Mouse (Mus musculus): ENCODE data around the gene Colgalt2. TPM values are rescaled to one million over a fixed set of nuclear protein-coding genes. Genes with fewer than 3 reads are reported as not detected.

Colgalt2 gene
- polyA plus RNA-seq, 1 experiment from 2014 or later: 0.37 TPM

GRCm38 (mm10) chr1:152492258-152492657 is 92.6 kb downstream of the Colgalt2 start:
- no peaks in the 10 kb centered on the region for H3K36me3 ChIP-seq (ENCODE audit: control insufficient read depth, insufficient read depth)
- no peak overlapping the region for H3K9ac ChIP-seq (ENCODE audit: low read depth, low read length)
- H3K9me3 ChIP-seq (replicated peaks; ENCODE audit: control insufficient read depth, low read length): no peaks in the 10 kb centered on the region
- H3K4me1 ChIP-seq (ENCODE audit: control insufficient read depth, low read depth, low read length): no peaks in the 10 kb centered on the region
- H3K4me3 ChIP-seq (ENCODE audit: low read depth, low read length): no peak overlapping the region
- H3K27me3 ChIP-seq (ENCODE audit: control insufficient read depth, insufficient read depth, low read depth, low read length): no peaks in the 10 kb centered on the region
- no peak for ATAC-seq (ENCODE audit: low read depth)
- H3K27ac ChIP-seq (ENCODE audit: low read length): no peak overlapping the region
- H3K4me2 ChIP-seq (ENCODE audit: low read depth, low read length): no peak overlapping the region
- 68% methylated on average over 1 of the region's 1 CpGs for WGBS (ENCODE audit: insufficient replicate concordance)

- no peak for ATAC-seq (ENCODE audit: low read depth)
- no peak overlapping the region for H3K9ac ChIP-seq (ENCODE audit: low read depth, low read length)
- 44% methylated on average over 2 of the region's 2 CpGs for WGBS (ENCODE audit: insufficient replicate concordance)
Measured at GRCm38 (mm10) chr1:152496831-152497230, 97.2 kb downstream of the Colgalt2 start.

GRCm38 (mm10) chr1:152497581-152497980 is 98.0 kb downstream of the Colgalt2 start:
- no peak overlapping the region for H3K4me2 ChIP-seq (ENCODE audit: low read depth, low read length)

More at GRCm38 (mm10) chr1:152496831-152497230, 97.2 kb downstream of the Colgalt2 start:
- H3K27ac ChIP-seq (ENCODE audit: low read length): no peak overlapping the region
- no peaks in the 10 kb centered on the region for H3K36me3 ChIP-seq (ENCODE audit: control insufficient read depth, insufficient read depth)
- no peak overlapping the region for H3K4me3 ChIP-seq (ENCODE audit: low read depth, low read length)
- H3K27me3 ChIP-seq (ENCODE audit: control insufficient read depth, insufficient read depth, low read depth, low read length): no peaks in the 10 kb centered on the region
- H3K4me1 ChIP-seq (ENCODE audit: control insufficient read depth, low read depth, low read length): no peaks in the 10 kb centered on the region
- no peaks in the 10 kb centered on the region for H3K9me3 ChIP-seq (replicated peaks; ENCODE audit: control insufficient read depth, low read length)
- no peak overlapping the region for H3K4me2 ChIP-seq (ENCODE audit: low read depth, low read length)

GRCm38 (mm10) chr1:152499802-152500201 is 100.2 kb downstream of the Colgalt2 start:
- WGBS (ENCODE audit: insufficient replicate concordance): 34% methylated on average over 12 of the region's 12 CpGs
- ATAC-seq (ENCODE audit: low read depth): no peak
- H3K4me2 ChIP-seq (ENCODE audit: low read depth, low read length): no peak overlapping the region
- H3K4me1 ChIP-seq (ENCODE audit: control insufficient read depth, low read depth, low read length): no peaks in the 10 kb centered on the region
- no peaks in the 10 kb centered on the region for H3K9me3 ChIP-seq (replicated peaks; ENCODE audit: control insufficient read depth, low read length)
- H3K36me3 ChIP-seq (ENCODE audit: control insufficient read depth, insufficient read depth): no peaks in the 10 kb centered on the region
- H3K27me3 ChIP-seq (ENCODE audit: control insufficient read depth, insufficient read depth, low read depth, low read length): no peaks in the 10 kb centered on the region
- H3K4me3 ChIP-seq (ENCODE audit: low read depth, low read length): no peak overlapping the region
- no peak overlapping the region for H3K9ac ChIP-seq (ENCODE audit: low read depth, low read length)
- no peak overlapping the region for H3K27ac ChIP-seq (ENCODE audit: low read length)

More at GRCm38 (mm10) chr1:152497581-152497980, 98.0 kb downstream of the Colgalt2 start:
- no peak for ATAC-seq (ENCODE audit: low read depth)
- Histone ChIP-seq H3K27me3 (ENCODE audit: control insufficient read depth, insufficient read depth, low read depth, low read length) (no peaks in the 10 kb centered on the region), H3K4me3 (ENCODE audit: low read depth, low read length) (no peak overlapping the region), H3K9ac (ENCODE audit: low read depth, low read length) (no peak overlapping the region), H3K9me3 (replicated peaks; ENCODE audit: control insufficient read depth, low read length) (no peaks in the 10 kb centered on the region), H3K27ac (ENCODE audit: low read length) (no peak overlapping the region), H3K36me3 (ENCODE audit: control insufficient read depth, insufficient read depth) (no peaks in the 10 kb centered on the region), H3K4me1 (ENCODE audit: control insufficient read depth, low read depth, low read length) (no peaks in the 10 kb centered on the region)
- WGBS (ENCODE audit: insufficient replicate concordance): 28% methylated on average over 11 of the region's 11 CpGs

- no peaks in the 10 kb centered on the region for H3K4me1 ChIP-seq (ENCODE audit: control insufficient read depth, low read depth, low read length)
- H3K9me3 ChIP-seq (replicated peaks; ENCODE audit: control insufficient read depth, low read length): no peaks in the 10 kb centered on the region
- no peaks in the 10 kb centered on the region for H3K27me3 ChIP-seq (ENCODE audit: control insufficient read depth, insufficient read depth, low read depth, low read length)
- H3K4me2 ChIP-seq (ENCODE audit: low read depth, low read length): no peak overlapping the region
- no peak overlapping the region for H3K27ac ChIP-seq (ENCODE audit: low read length)
- no peak overlapping the region for H3K9ac ChIP-seq (ENCODE audit: low read depth, low read length)
- no peak for ATAC-seq (ENCODE audit: low read depth)
- H3K4me3 ChIP-seq (ENCODE audit: low read depth, low read length): no peak overlapping the region
- 72% methylated on average over 5 of the region's 5 CpGs for WGBS (ENCODE audit: insufficient replicate concordance)
- H3K36me3 ChIP-seq (ENCODE audit: control insufficient read depth, insufficient read depth): no peaks in the 10 kb centered on the region
Measured at GRCm38 (mm10) chr1:152506175-152506574, 106.5 kb downstream of the Colgalt2 start.

- no peaks in the 10 kb centered on the region for H3K9me3 ChIP-seq (replicated peaks; ENCODE audit: control insufficient read depth, low read length)
- no peaks in the 10 kb centered on the region for H3K36me3 ChIP-seq (ENCODE audit: control insufficient read depth, insufficient read depth)
- 78% methylated on average over 7 of the region's 7 CpGs for WGBS (ENCODE audit: insufficient replicate concordance)
- ATAC-seq (ENCODE audit: low read depth): no peak
- no peak overlapping the region for H3K4me2 ChIP-seq (ENCODE audit: low read depth, low read length)
- H3K4me1 ChIP-seq (ENCODE audit: control insufficient read depth, low read depth, low read length): no peaks in the 10 kb centered on the region
- no peak overlapping the region for H3K9ac ChIP-seq (ENCODE audit: low read depth, low read length)
- no peak overlapping the region for H3K27ac ChIP-seq (ENCODE audit: low read length)
- no peak overlapping the region for H3K4me3 ChIP-seq (ENCODE audit: low read depth, low read length)
- no peaks in the 10 kb centered on the region for H3K27me3 ChIP-seq (ENCODE audit: control insufficient read depth, insufficient read depth, low read depth, low read length)
Measured at GRCm38 (mm10) chr1:152506726-152507125, 107.1 kb downstream of the Colgalt2 start.

GRCm38 (mm10) chr1:152508481-152509220 is 109.0 kb downstream of the Colgalt2 start:
- no peak overlapping the region for H3K4me3 ChIP-seq (ENCODE audit: low read depth, low read length)
- 73% methylated on average over 11 of the region's 11 CpGs for WGBS (ENCODE audit: insufficient replicate concordance)
- no peak overlapping the region for H3K4me2 ChIP-seq (ENCODE audit: low read depth, low read length)
- H3K9ac ChIP-seq (ENCODE audit: low read depth, low read length): no peak overlapping the region
- no peak for ATAC-seq (ENCODE audit: low read depth)
- H3K4me1 ChIP-seq (ENCODE audit: control insufficient read depth, low read depth, low read length): no peaks in the 10 kb centered on the region
- H3K27ac ChIP-seq (ENCODE audit: low read length): no peak overlapping the region
- no peaks in the 10 kb centered on the region for H3K27me3 ChIP-seq (ENCODE audit: control insufficient read depth, insufficient read depth, low read depth, low read length)
- no peaks in the 10 kb centered on the region for H3K36me3 ChIP-seq (ENCODE audit: control insufficient read depth, insufficient read depth)
- no peaks in the 10 kb centered on the region for H3K9me3 ChIP-seq (replicated peaks; ENCODE audit: control insufficient read depth, low read length)

GRCm38 (mm10) chr1:152511237-152511636 is 111.6 kb downstream of the Colgalt2 start:
- no peak overlapping the region for H3K4me3 ChIP-seq (ENCODE audit: low read depth, low read length)
- H3K27ac ChIP-seq (ENCODE audit: low read length): no peak overlapping the region
- WGBS (ENCODE audit: insufficient replicate concordance): 43% methylated on average over 4 of the region's 4 CpGs
- no peak; the same call in 1 of the 2 replicates for ATAC-seq (ENCODE audit: low read depth)
- no peak overlapping the region for H3K4me2 ChIP-seq (ENCODE audit: low read depth, low read length)
- H3K9ac ChIP-seq (ENCODE audit: low read depth, low read length): no peak overlapping the region
- no peaks in the 10 kb centered on the region for H3K9me3 ChIP-seq (replicated peaks; ENCODE audit: control insufficient read depth, low read length)
- no peaks in the 10 kb centered on the region for H3K36me3 ChIP-seq (ENCODE audit: control insufficient read depth, insufficient read depth)
- no peaks in the 10 kb centered on the region for H3K4me1 ChIP-seq (ENCODE audit: control insufficient read depth, low read depth, low read length)
- no peaks in the 10 kb centered on the region for H3K27me3 ChIP-seq (ENCODE audit: control insufficient read depth, insufficient read depth, low read depth, low read length)

GRCm38 (mm10) chr1:152514256-152514655 is 114.6 kb downstream of the Colgalt2 start:
- WGBS (ENCODE audit: insufficient replicate concordance): 52% methylated on average over 4 of the region's 4 CpGs
- no peaks in the 10 kb centered on the region for H3K4me1 ChIP-seq (ENCODE audit: control insufficient read depth, low read depth, low read length)
- no peak overlapping the region for H3K9ac ChIP-seq (ENCODE audit: low read depth, low read length)
- H3K27ac ChIP-seq (ENCODE audit: low read length): no peak overlapping the region
- H3K9me3 ChIP-seq (replicated peaks; ENCODE audit: control insufficient read depth, low read length): no peaks in the 10 kb centered on the region
- H3K36me3 ChIP-seq (ENCODE audit: control insufficient read depth, insufficient read depth): no peaks in the 10 kb centered on the region
- no peaks in the 10 kb centered on the region for H3K27me3 ChIP-seq (ENCODE audit: control insufficient read depth, insufficient read depth, low read depth, low read length)
- no peak overlapping the region for H3K4me2 ChIP-seq (ENCODE audit: low read depth, low read length)
- no peak overlapping the region for H3K4me3 ChIP-seq (ENCODE audit: low read depth, low read length)
- ATAC-seq (ENCODE audit: low read depth): no peak
